8 mouse cellular contexts compared by ENCODE assay signal in the genomic region with DNA sequence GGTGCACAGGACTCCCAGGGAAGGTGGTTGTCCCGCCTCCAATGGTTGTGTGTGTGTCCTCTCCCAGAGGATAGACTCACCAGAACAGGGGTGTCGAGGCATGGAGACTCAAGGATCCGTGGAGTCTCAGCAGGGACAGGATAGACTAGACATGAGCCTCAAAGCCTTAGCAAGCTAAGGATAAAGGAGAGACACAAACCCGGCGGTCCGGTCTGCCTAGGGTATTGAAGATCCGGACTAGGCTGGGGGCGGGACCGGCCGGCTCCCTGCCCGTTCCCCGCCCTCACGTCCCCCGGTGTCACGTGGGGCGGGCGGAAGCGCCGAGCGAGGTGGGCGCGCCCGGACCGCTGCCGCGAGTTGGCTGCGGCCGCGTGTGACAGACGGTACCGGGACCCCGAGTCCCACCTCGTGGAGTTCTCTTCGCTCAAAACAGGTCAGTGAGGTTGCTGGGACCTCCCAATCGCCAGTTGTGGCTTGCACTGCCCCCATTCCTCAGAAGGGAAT. TPM values are rescaled to one million over a fixed set of nuclear protein-coding genes. Genes with fewer than 3 reads are reported as not detected.
A peak's percentile ranks its signal among the peaks of the same experiment; 100 is the strongest.
DNase-seq lines count a peak whose midpoint lies in the region; ATAC-seq and TF ChIP-seq lines count a peak whose summit lies in the region.

A gene (plus strand): TSS at position 301 of the 504 bp plus-strand sequence.

- in situ Hi-C loops in CH12.LX (cut with MboI; ENCODE audit: low pct_ligation_motif_present, low pct_unique_long_range_greater_than_20kb, low sequenced_read_pairs), result no loop called here

- no peaks in the 10 kb centered on the region for H3K9me3 ChIP-seq in CH12.LX (replicated peaks; ENCODE audit: low read length)
- H3K9me3 ChIP-seq in heart, postnatal 0 days (replicated peaks; ENCODE audit: control insufficient read depth, low read length), result no peaks in the 10 kb centered on the region
- no peaks in the 10 kb centered on the region for H3K9me3 ChIP-seq in neural tube, embryonic 14.5 days (ENCODE audit: control insufficient read depth, low read length)

- TF ChIP-seq EP300 in CH12.LX (IDR thresholded peaks at IDR 0.05; ENCODE audit: low read length), result no peak
- no peak for TF ChIP-seq EP300 in heart, postnatal 0 days (IDR thresholded peaks at IDR 0.05; ENCODE audit: low read depth)

- H3K4me2 ChIP-seq in CH12.LX (ENCODE audit: insufficient read depth, low read depth, poor library complexity, severe bottlenecking), result peak within 1 kb of the TSS; percentile 83
- H3K4me2 ChIP-seq in heart, postnatal 0 days (ENCODE audit: low read depth, low read length), result peak within 1 kb of the TSS; percentile 97
- H3K4me2 ChIP-seq in neural tube, embryonic 14.5 days (ENCODE audit: low read depth, low read length), result peak within 1 kb of the TSS; percentile 82

- TF ChIP-seq POLR2A in CH12.LX (IDR thresholded peaks at IDR 0.05; ENCODE audit: low read depth, low read length), result peak; percentile 70
- TF ChIP-seq POLR2A in lung, adult 2 months (IDR thresholded peaks at IDR 0.05; ENCODE audit: borderline replicate concordance, extremely low read depth, low read depth, low read length), result peak; percentile 30; the same call in 1 of the 2 replicates

- TF ChIP-seq RAD21 in CH12.LX (IDR thresholded peaks at IDR 0.05; ENCODE audit: low read depth, low read length), result no peak

- ATAC-seq in erythroid progenitor cell, adult 5-6 weeks (replicated peaks; ENCODE audit: low FRiP score, poor library complexity, severe bottlenecking), result peak; percentile 80
- peak; percentile 75 for ATAC-seq in heart, postnatal 0 days (ENCODE audit: insufficient read depth, low read depth)
- ATAC-seq in neural tube, embryonic 14.5 days (ENCODE audit: low read depth), result peak; percentile 59

- H3K9ac ChIP-seq in CH12.LX (ENCODE audit: insufficient read depth, low read depth), result peak within 1 kb of the TSS; percentile 61
- peak within 1 kb of the TSS; percentile 51; the same call in 1 of the 2 replicates for H3K9ac ChIP-seq in heart, postnatal 0 days (replicated peaks; ENCODE audit: low read depth, low read length)
- H3K9ac ChIP-seq in neural tube, embryonic 14.5 days (replicated peaks; ENCODE audit: low read depth, low read length), result peak within 1 kb of the TSS; percentile 56

- dilution Hi-C loops in CH12.LX (cut with MboI; ENCODE audit: extremely low pct_ligation_motif_present, extremely low pct_unique_long_range_greater_than_20kb, low sequenced_read_pairs), result no loop called here

- no peaks in the 10 kb centered on the region for H3K27me3 ChIP-seq in CH12.LX (replicated peaks)
- H3K27me3 ChIP-seq in heart, postnatal 0 days (ENCODE audit: control insufficient read depth, insufficient read depth, low read length), result peaks cover 18% of the 10 kb centered on the region; the same call in 1 of the 2 replicates
- H3K27me3 ChIP-seq in neural tube, embryonic 14.5 days (ENCODE audit: control insufficient read depth, insufficient read depth, low read length), result 0 out of 2 replicates have a peak, but pooled peaks cover 3% of the 10 kb centered on the region

- peaks cover 0 to 22% of the 10 kb centered on the region in 2 experiments for H3K36me3 ChIP-seq in CH12.LX (replicated peaks in 1 of 2; ENCODE audit: control insufficient read depth in 1 of 2, insufficient read depth in 1 of 2, low read length in 1 of 2)
- no peaks in the 10 kb centered on the region for H3K36me3 ChIP-seq in heart, postnatal 0 days (replicated peaks; ENCODE audit: control insufficient read depth, insufficient read depth, low read length)
- no peaks in the 10 kb centered on the region for H3K36me3 ChIP-seq in neural tube, embryonic 14.5 days (ENCODE audit: control insufficient read depth, insufficient read depth, low read length)

- H3K79me2 ChIP-seq in CH12.LX (replicated peaks; ENCODE audit: control insufficient read depth, extremely low read depth, insufficient read depth, poor library complexity, severe bottlenecking), result no peaks in the 10 kb centered on the region; the same call in 1 of the 2 replicates

- H3K27ac ChIP-seq in CH12.LX (ENCODE audit: insufficient read depth, low read depth), result no peak within 1 kb of the TSS
- no peak within 1 kb of the TSS for H3K27ac ChIP-seq in heart, postnatal 0 days (ENCODE audit: low read depth)
- no peak within 1 kb of the TSS for H3K27ac ChIP-seq in neural tube, embryonic 14.5 days (ENCODE audit: low read depth, low read length)

- H3K4me3 ChIP-seq in CH12.LX (replicated peaks in 1 of 3; ENCODE audit: low read depth in 2 of 3, low read length in 2 of 3, poor library complexity in 1 of 3), result peak within 1 kb of the TSS; percentile 75 to 84 (median 79)
- H3K4me3 ChIP-seq in heart, postnatal 0 days (ENCODE audit: low read depth, low read length), result peak within 1 kb of the TSS; percentile 67
- peak within 1 kb of the TSS; percentile 78 for H3K4me3 ChIP-seq in lung, adult 2 months (replicated peaks; ENCODE audit: extremely low read depth, low read depth, low read length)
- H3K4me3 ChIP-seq in neural tube, embryonic 14.5 days (ENCODE audit: low read depth, low read length), result peak within 1 kb of the TSS; percentile 40

- H3K4me1 ChIP-seq in CH12.LX (ENCODE audit: control insufficient read depth in 1 of 2, insufficient read depth in 2 of 2), result peaks cover 16 to 64% of the 10 kb centered on the region in 2 experiments
- peaks cover 13% of the 10 kb centered on the region for H3K4me1 ChIP-seq in heart, postnatal 0 days (ENCODE audit: control insufficient read depth, insufficient read depth)
- H3K4me1 ChIP-seq in lung, adult 2 months (ENCODE audit: control insufficient read depth, insufficient read depth, low read length), result 0 out of 2 replicates have a peak, but pooled peaks cover 3% of the 10 kb centered on the region
- peaks cover 3% of the 10 kb centered on the region; the same call in 1 of the 2 replicates for H3K4me1 ChIP-seq in neural tube, embryonic 14.5 days (ENCODE audit: control insufficient read depth, insufficient read depth, low read length)

- 2% methylated on average over 34 of the region's 35 CpGs for WGBS in heart, postnatal 0 days
- under 1% methylated on average over 35 of the region's 35 CpGs for WGBS in lung, adult 2 months
- under 1% methylated on average over 30 of the region's 35 CpGs for WGBS in neural tube, embryonic 14.5 days

- peak; percentile 60 for DNase-seq in CH12.LX (ENCODE audit: extremely low read depth)
- DNase-seq in adrenal gland, adult 18-20 months (ENCODE audit: low spot score in 2 of 2), result peak; percentile 47 to 71
- DNase-seq in heart, postnatal 0 days (ENCODE audit: low spot score), result peak; percentile 51
- DNase-seq in kidney, postnatal 25 days, result peak; percentile 69 to 85
- DNase-seq in lung, adult 2 months, result peak; percentile 66
- DNase-seq in urinary bladder, postnatal 25 days (ENCODE audit: low spot score), result peak; percentile 66

- no peak for TF ChIP-seq CTCF in CH12.LX (conservative IDR thresholded peaks at IDR 0.05 in 1 of 2, IDR thresholded peaks at IDR 0.05 in 1 of 2; ENCODE audit: low read depth in 2 of 2, low read length in 2 of 2)
- TF ChIP-seq CTCF in heart, postnatal 0 days (IDR thresholded peaks at IDR 0.05; ENCODE audit: low read depth), result no peak
- TF ChIP-seq CTCF in lung, adult 2 months (IDR thresholded peaks at IDR 0.05; ENCODE audit: insufficient read depth, low read length), result no peak

TF ChIP-seq in CH12.LX, 34 proteins besides CTCF, POLR2A, EP300 and RAD21 (continues in another document):
- no peak for TF ChIP-seq JUND (conservative IDR thresholded peaks at IDR 0.05; ENCODE audit: low read depth, low read length)
- no peak for TF ChIP-seq ZC3H11A (IDR thresholded peaks at IDR 0.05; ENCODE audit: low read depth, low read length)
- peak; percentile 93 for TF ChIP-seq USF1 (IDR thresholded peaks at IDR 0.05; ENCODE audit: low read depth, low read length)
- peak; percentile 83 for TF ChIP-seq USF2 (conservative IDR thresholded peaks at IDR 0.05; ENCODE audit: low read depth, low read length)
- 0 out of 2 replicates have a peak, but pooled peaks have one; percentile 35 for TF ChIP-seq HCFC1 (IDR thresholded peaks at IDR 0.05; ENCODE audit: low read depth, low read length)
- no peak for TF ChIP-seq ZNF384 (IDR thresholded peaks at IDR 0.05; ENCODE audit: low read depth, low read length)
- TF ChIP-seq GABPA (IDR thresholded peaks at IDR 0.05; ENCODE audit: insufficient replicate concordance, low read depth, low read length), result no peak
- peak; percentile 65; the same call in 1 of the 2 replicates for TF ChIP-seq BHLHE40 (IDR thresholded peaks at IDR 0.05; ENCODE audit: low read depth, low read length)
- TF ChIP-seq MAFK (IDR thresholded peaks at IDR 0.05; ENCODE audit: insufficient replicate concordance, low read length), result no peak
- TF ChIP-seq ZMIZ1 (IDR thresholded peaks at IDR 0.05; ENCODE audit: low read depth, low read length), result peak; percentile 74
- peak; percentile 41; the same call in 1 of the 2 replicates for TF ChIP-seq TCF12 (IDR thresholded peaks at IDR 0.05; ENCODE audit: low read depth, low read length)
- peak; percentile 79 for TF ChIP-seq ELF1 (IDR thresholded peaks at IDR 0.05; ENCODE audit: low read depth, low read length)
- peak; percentile 62; the same call in 1 of the 2 replicates for TF ChIP-seq NELFE (IDR thresholded peaks at IDR 0.05; ENCODE audit: low read depth, low read length)
- peak; percentile 97 for TF ChIP-seq MXI1 (IDR thresholded peaks at IDR 0.05; ENCODE audit: low read depth, low read length)
- no peak for TF ChIP-seq SMC3 (IDR thresholded peaks at IDR 0.05; ENCODE audit: low read depth, low read length)
- no peak for TF ChIP-seq E2F4 (IDR thresholded peaks at IDR 0.05; ENCODE audit: insufficient replicate concordance, low read depth, low read length)
- TF ChIP-seq MAZ (IDR thresholded peaks at IDR 0.05; ENCODE audit: low read depth, low read length), result 0 out of 2 replicates have a peak, but pooled peaks have one; percentile 40
- TF ChIP-seq TBP (conservative IDR thresholded peaks at IDR 0.05; ENCODE audit: low read depth, low read length), result no peak
- TF ChIP-seq ETS1 (conservative IDR thresholded peaks at IDR 0.05; ENCODE audit: low read depth, low read length), result no peak
- TF ChIP-seq PAX5 (IDR thresholded peaks at IDR 0.05; ENCODE audit: low read length), result no peak

RNA-seq across cellular contexts. Expression of the gene that starts here (rescaled TPM):
- total RNA-seq in CH12.LX (2012; rRNA removed) (31.9 and 38.5 TPM in 2 replicates), CH12.LX (2014; rRNA removed) (17.8 and 21.2 TPM in 2 replicates)
- 46.1 and 60.0 TPM in 2 replicates for polyA plus RNA-seq in CH12.LX (2012; ENCODE audit: insufficient read length, low read depth)
- 10 to 100 TPM; 24.9 to 39.1 TPM for total RNA-seq in adrenal gland, adult 18-20 months (2021)
- 15.1 and 20.1 TPM in 2 replicates for total RNA-seq in erythroid progenitor cell, adult 5-6 weeks (2015; ENCODE audit: low replicate concordance)
- total RNA-seq in erythroid progenitor cell, adult 5-6 weeks (2017; ENCODE audit: low replicate concordance), result 10.6 and 12.7 TPM in 2 replicates
- total RNA-seq in heart, postnatal 0 days (2014; rRNA removed; ENCODE audit: low replicate concordance), result 36.2 and 101 TPM in 2 replicates
- polyA plus RNA-seq in heart, postnatal 0 days (2015; fragmentation: Nextera tagmentation; extraction: Ambion mirVana), result 18.6 and 19.8 TPM in 2 replicates
- polyA plus RNA-seq in lung, adult 2 months (2012; rRNA removed), result 157 and 188 TPM in 2 replicates
- 4.0 and 11.1 TPM in 2 replicates for polyA plus RNA-seq in neural tube, embryonic 14.5 days (2014; fragmentation: Nextera tagmentation; extraction: Ambion mirVana)
